Mouse (Mus musculus): ENCODE measurements around the gene Kifc5b.
"Not testable (repeated sequence)": the region's sequence is repeated elsewhere in the genome, so short reads cannot be mapped to it uniquely, and the experiment has no call there.

Kifc5b gene

DNA sequence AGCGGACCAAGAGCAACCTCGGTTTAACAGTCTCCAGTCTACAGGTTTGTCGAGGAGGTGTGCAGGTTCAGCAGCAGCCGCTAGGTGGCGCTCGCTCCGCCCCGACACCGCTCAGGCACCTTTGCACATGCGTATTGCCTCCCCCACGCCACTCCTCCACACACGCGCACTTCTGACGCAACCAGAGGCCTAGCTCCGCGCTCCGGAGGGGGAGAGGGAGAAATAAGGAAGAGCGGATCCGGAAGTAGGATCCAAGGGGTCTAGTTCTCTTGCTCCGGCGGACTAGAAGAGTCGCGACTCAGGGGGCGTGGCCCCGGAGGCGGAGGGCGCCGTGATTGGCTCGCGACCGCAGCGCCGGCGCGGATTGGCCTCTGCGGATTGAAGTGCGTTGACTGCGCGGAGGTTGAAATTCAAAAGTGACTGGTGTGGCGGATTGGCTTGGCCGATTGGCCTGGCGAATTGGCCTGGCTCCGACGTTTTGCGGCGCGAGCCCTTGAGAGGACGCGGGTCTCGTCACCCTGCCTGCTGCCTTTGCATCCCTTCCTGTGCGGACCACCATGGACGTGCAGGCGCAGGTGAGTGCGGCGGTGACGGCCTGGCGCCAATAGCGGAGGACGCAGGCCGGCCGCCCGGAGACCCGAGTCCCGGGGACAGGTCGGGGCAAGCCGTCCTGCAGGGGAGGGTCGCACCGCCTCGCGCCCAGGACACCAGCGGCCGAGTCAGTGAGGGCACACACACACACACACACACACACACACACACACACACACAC is at the start of gene Kifc5b:
Gene Kifc5b, plus strand, starts transcription at position 381 of the 772 bp plus-strand sequence.
- DNase-seq, result peak; percentile 99

DNA sequence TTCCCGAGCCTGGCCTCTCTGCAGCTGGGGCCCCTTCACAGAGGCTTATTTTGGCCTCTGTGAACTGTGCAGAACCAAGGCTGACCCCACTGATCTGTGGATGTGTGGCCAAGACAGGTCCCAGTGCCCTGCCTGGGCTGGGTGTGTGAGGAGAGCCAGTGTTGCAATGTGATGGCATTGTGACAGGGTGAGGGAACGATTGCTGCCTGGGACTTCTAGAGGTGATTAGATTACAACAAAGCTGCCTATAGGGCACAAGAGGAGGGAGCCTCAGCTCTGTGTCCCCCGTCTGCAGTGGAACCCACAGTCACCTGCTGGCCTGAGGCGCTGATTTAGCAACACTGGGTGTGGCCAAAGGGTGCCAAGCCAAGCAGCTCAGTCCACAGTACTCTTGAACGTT is 48.1 kb upstream of the Kifc5b start:
- DNase-seq, result no peak

DNA sequence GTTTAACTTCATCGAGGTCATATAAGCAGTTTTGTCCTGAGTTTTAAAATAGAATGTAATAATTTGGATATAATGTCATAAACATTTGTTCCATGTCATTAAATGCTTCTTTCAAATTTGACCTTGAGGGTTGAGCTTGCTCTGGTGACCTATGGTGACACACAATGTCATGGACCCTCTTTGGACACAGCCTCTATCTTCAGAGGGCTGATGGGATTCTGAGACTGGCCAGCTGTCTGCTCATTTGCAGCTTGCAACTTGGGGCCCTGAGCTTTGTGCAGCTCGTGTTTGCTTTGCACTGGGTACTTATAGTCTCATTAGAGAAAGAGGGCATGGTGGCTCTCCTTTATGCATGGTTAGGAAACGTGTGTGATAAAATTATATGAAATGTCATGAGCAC is 44.0 kb upstream of the Kifc5b start:
- no peak for DNase-seq

- no peak for DNase-seq
Measured at GRCm38 (mm10) chr17:26873502-26873901, 43.4 kb upstream of the Kifc5b start.

DNA sequence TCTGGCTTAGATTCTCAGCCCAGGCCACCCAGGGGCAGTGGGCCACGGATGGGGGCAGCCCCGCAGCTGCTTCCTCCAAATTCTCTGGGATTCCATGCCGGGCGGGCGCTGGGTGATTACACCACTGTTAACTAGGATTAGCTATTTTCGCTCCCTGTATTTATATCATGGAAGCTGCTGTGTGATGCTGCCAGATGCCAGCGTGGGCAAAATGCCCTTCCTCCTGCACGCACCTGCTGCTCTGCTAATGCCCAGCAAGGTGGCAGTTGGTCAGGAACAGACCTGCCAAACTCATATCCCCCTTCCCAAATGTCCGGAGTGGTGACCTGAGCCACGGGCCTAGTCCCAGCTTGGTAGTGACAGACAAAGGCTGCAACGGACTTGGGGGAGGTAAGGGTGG is 42.3 kb upstream of the Kifc5b start:
- DNase-seq, result no peak

DNA sequence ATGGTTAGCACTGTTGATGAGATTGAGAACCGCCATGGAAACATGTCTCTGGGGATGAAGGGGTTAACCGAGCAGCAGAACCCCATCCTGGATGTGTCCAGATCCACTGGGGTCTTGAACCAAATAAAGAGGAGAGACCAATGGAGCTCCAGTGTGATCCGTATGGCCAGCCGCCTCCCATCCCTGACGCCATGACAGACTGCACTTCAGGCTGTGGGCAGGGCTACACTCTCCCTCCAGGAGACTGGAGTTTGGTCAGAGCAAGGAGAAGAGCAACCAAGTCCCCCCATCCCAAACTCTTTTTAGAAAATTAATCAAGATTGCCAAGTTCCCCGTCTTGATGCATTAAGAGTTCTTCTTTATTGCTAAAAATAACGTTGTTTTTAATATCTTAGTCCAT is 39.0 kb upstream of the Kifc5b start:
- no peak for DNase-seq

DNA sequence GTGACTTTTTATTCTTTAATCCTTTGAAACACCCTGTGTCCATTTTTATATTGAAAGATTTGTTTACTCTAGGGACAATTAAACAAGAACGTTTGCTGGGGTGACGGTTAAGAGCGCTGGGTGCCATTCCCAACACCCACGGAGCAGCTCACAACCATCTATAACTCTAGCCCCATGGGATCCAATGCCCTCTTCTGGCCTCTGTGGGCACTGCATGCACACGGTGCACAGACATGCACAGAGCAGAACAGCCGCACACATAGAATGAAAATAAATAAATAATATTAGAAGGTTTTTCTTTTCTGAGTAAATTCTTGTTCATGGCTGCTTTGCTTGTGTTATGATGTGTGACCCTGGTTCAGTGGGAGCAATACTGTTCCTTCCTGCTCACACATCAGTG is 37.7 kb upstream of the Kifc5b start:
- no peak for DNase-seq

- DNase-seq, result no peak
Measured at GRCm38 (mm10) chr17:26882706-26883105, 34.2 kb upstream of the Kifc5b start.

- DNase-seq, result no peak
Measured at GRCm38 (mm10) chr17:26883585-26883984, 33.3 kb upstream of the Kifc5b start.

GRCm38 (mm10) chr17:26884995-26885926 is 31.6 kb upstream of the Kifc5b start:
- DNase-seq, result peak; percentile 67

- DNase-seq, result peak; percentile 85
Measured at GRCm38 (mm10) chr17:26886047-26886749, 30.7 kb upstream of the Kifc5b start.

DNA sequence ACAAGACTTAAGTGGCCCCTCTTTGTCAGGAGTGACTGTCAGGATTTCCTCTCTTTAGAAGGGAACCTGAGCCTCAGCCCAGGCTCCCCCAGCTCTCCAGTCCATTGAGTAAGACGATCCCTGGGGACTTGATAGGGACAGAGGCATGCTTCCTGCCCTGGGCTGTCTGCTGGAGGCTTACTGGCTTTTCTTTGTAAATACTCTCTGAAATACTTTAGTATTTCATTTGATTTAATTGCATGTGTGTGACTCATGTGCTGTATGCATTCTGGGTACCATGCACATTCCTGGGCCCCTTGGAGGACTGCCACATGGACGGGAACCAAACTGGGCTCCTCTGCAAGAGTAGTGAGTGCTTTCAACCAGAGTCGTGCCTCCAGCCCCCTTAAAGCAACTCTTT is 29.0 kb upstream of the Kifc5b start:
- no peak for DNase-seq

DNA sequence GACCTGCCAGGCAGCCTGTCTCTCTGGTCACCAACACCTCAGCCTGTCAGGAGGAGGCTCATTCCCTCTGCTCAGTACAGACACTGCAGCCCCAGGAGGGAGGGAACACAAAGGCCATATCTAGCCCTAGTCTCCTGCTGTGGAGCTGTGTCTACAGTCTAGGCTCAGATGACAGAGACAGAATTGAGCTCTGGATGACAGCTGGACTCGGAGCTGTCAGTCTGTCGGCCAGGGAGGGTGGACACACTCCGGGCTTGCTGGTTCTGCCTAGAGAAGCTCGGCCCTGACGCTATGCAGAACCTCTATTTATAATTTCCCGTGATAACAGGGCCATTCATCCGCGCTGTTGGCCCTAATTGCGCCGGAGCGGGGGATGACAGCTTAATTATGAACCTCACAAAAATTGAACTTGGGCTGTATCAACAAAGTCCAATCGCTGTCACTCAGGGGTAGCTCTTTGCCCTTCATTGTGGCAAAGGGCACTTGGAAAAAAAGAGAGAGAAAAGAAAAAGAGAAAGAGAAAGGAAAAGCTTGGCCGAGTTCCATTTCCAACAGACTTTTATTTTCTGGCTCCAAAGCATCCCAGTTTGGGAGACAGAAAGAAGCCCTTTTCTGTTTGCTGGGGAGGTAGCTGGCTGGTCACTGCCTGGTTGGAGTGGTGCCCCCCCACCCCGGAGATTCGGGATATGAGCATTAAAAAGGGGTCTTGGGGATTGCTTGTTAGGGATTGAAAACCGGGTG is 24.1 kb upstream of the Kifc5b start:
- peak; percentile 24 for DNase-seq

GRCm38 (mm10) chr17:26893492-26893891 is 23.4 kb upstream of the Kifc5b start:
- DNase-seq, result no peak

- peak; percentile 66 for DNase-seq
Measured at GRCm38 (mm10) chr17:26894342-26894741, 22.5 kb upstream of the Kifc5b start.

GRCm38 (mm10) chr17:26895578-26895977 is 21.3 kb upstream of the Kifc5b start:
- DNase-seq, result peak; percentile 43

DNA sequence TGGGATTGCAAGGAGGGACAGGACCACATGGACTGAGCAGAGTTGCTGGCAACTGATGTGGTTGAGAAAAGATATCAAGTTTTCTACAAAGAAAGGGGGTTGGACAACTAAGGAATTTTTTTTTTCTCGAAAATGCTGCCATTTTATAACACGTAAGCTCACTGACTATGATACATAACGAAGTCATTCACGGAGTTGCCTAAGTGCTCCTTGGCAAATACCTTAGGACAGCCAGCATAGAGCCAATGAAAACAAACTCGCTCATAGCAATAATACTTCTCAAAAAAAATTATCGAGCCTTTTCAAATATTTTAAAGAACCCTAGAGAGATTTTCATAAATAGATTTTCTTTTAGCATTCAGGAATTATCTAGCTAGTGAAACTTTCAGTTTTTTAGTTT is 16.0 kb upstream of the Kifc5b start:
- DNase-seq, result no peak

GRCm38 (mm10) chr17:26904320-26904719 is 12.6 kb upstream of the Kifc5b start:
- no peak for DNase-seq

GRCm38 (mm10) chr17:26907506-26907905 is 9.4 kb upstream of the Kifc5b start:
- DNase-seq, result not testable (repeated sequence)

- no peak for DNase-seq
Measured at GRCm38 (mm10) chr17:26915248-26915647, 1.6 kb upstream of the Kifc5b start.

DNA sequence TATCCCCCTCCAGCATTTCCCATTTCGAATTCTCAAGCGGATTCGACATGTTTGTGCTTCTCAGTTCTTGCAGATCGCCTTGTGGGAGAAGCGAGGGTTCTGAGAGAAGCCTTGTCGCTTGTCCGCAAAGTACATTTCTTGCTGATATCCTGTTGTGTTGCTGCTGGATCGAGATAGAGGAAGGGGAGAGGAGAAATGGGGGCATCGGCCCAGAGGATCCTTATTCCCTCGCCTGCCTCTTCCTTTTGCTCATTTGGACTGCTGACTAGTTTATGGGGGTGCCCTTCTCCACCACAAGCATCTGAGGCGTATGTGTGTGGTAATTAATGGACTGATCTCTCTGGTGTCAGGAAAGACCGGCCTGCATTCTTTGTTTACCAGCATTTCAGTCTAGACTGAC is 669 bp downstream of the Kifc5b start:
- not testable (repeated sequence) for DNase-seq

DNA sequence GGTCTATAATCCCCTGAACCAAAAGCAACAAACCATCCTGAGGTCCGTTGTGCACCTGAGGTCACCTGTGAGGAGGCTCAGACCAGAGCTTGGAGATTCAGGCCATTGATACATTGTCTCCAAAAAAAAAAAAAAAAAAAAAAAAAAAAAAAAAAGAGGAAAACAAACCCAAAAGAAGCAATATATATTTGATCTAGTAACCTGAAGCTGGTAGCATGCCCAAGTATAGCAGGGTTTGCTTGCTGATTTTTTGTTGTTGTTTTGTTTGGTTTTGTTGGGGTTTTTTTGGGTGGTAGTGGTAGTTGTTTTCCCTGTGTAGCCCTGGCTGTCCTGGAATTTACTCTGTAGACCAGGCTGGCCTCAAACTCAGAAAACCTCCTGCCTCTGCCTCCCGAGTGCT is 1.5 kb downstream of the Kifc5b start:
- no peak for DNase-seq

- not testable (repeated sequence) for DNase-seq
Measured at GRCm38 (mm10) chr17:26919516-26919915, 2.6 kb downstream of the Kifc5b start.
